ENCODE assay signal across 9 mouse cellular contexts in genomic region chr4:45407001-45407702, GRCm38 (mm10). TPM values are rescaled to one million over a fixed set of nuclear protein-coding genes. Genes with fewer than 3 reads are reported as not detected.
DNase-seq lines count a peak whose midpoint lies in the region; ATAC-seq and TF ChIP-seq lines count a peak whose summit lies in the region.
"Had no signal": no experiment of that assay in that cellular context is flagged by ENCODE, and none has a peak within 500 bp of the region (broad histone marks: within the 10 kb centered on the region; RNA-seq: fewer than 3 reads in every experiment).

No protein-coding gene starts in this region.

- intact Hi-C loops in left cerebral cortex, postnatal 25 days (cut with DNase I), result loop anchor here (10.0 kb wide), 2 partner anchors 312 to 728 kb away; partner anchors contain the start of genes Ncbp1 and Tstd2

- 45% methylated on average over 5 of the region's 5 CpGs for WGBS in heart, embryonic 14.5 days
- 74% methylated on average over 5 of the region's 5 CpGs for WGBS in hindbrain, embryonic 13.5 days
- 66% methylated on average over 5 of the region's 5 CpGs for WGBS in midbrain, embryonic 11.5 days

- H3K27ac ChIP-seq in heart, embryonic 14.5 days (replicated peaks in 1 of 2; ENCODE audit: control insufficient read depth in 1 of 2, insufficient read depth in 1 of 2, low read depth in 2 of 2, low read length in 2 of 2), result no peak overlapping the region
- H3K27ac ChIP-seq in bone marrow macrophage, adult 2 months (ENCODE audit: insufficient read depth, low read depth, low read length), result no peak overlapping the region
- peak overlapping the region; percentile 96 for H3K27ac ChIP-seq in hindbrain, embryonic 13.5 days
- H3K27ac ChIP-seq in midbrain, embryonic 11.5 days (ENCODE audit: low read depth, low read length), result no peak overlapping the region

- peak overlapping the region; percentile 89 for H3K4me2 ChIP-seq in heart, embryonic 14.5 days (ENCODE audit: low read length)
- peak overlapping the region; percentile 80 for H3K4me2 ChIP-seq in hindbrain, embryonic 13.5 days
- peak overlapping the region; percentile 81 for H3K4me2 ChIP-seq in midbrain, embryonic 11.5 days

- H3K36me3 ChIP-seq in heart, embryonic 14.5 days (ENCODE audit: control insufficient read depth, insufficient read depth, low read length), result peaks cover 21% of the 10 kb centered on the region
- H3K36me3 ChIP-seq in hindbrain, embryonic 13.5 days, result peaks cover 23% of the 10 kb centered on the region
- peaks cover 9% of the 10 kb centered on the region; the same call in 1 of the 2 replicates for H3K36me3 ChIP-seq in midbrain, embryonic 11.5 days (ENCODE audit: control insufficient read depth, insufficient read depth, low read length)

- no peak for TF ChIP-seq CTCF in bone marrow macrophage, adult 2 months (IDR thresholded peaks at IDR 0.05; ENCODE audit: low read depth, low read length)

- H3K27me3 ChIP-seq in heart, embryonic 14.5 days (ENCODE audit: control insufficient read depth, insufficient read depth, low read length), result no peaks in the 10 kb centered on the region
- H3K27me3 ChIP-seq in hindbrain, embryonic 13.5 days, result peaks cover 8% of the 10 kb centered on the region; the same call in 1 of the 2 replicates
- H3K27me3 ChIP-seq in midbrain, embryonic 11.5 days (ENCODE audit: control insufficient read depth, insufficient read depth, low read length), result no peaks in the 10 kb centered on the region

- H3K9me3 ChIP-seq in heart, embryonic 14.5 days (ENCODE audit: control insufficient read depth, low read length), result no peaks in the 10 kb centered on the region
- H3K9me3 ChIP-seq in hindbrain, embryonic 13.5 days, result no peaks in the 10 kb centered on the region
- H3K9me3 ChIP-seq in midbrain, embryonic 11.5 days (ENCODE audit: control insufficient read depth, low read length), result no peaks in the 10 kb centered on the region

- H3K4me3 ChIP-seq in heart, embryonic 14.5 days (ENCODE audit: control insufficient read depth in 1 of 2, insufficient read depth in 1 of 2, low read depth in 1 of 2, low read length in 2 of 2), result peak overlapping the region in 1 of 2 experiments; percentile 95; a peak in 3 of 4 replicates
- H3K4me3 ChIP-seq in bone marrow macrophage, adult 2 months (ENCODE audit: insufficient read depth, low read length), result peak overlapping the region; percentile 81; the same call in 1 of the 2 replicates
- peak overlapping the region; percentile 94 for H3K4me3 ChIP-seq in hindbrain, embryonic 13.5 days
- H3K4me3 ChIP-seq in midbrain, embryonic 11.5 days (ENCODE audit: low read depth, low read length), result peak overlapping the region; percentile 95

- TF ChIP-seq POLR2A in bone marrow macrophage, adult 2 months (IDR thresholded peaks at IDR 0.05; ENCODE audit: borderline replicate concordance, low read depth, low read length), result no peak

- H3K9ac ChIP-seq in heart, embryonic 14.5 days (ENCODE audit: low read length), result peak overlapping the region; percentile 98
- H3K9ac ChIP-seq in hindbrain, embryonic 13.5 days, result peak overlapping the region; percentile 97
- peak overlapping the region; percentile 96 for H3K9ac ChIP-seq in midbrain, embryonic 11.5 days (ENCODE audit: low read length)

- H3K4me1 ChIP-seq in heart, embryonic 14.5 days (ENCODE audit: control insufficient read depth in 2 of 2, insufficient read depth in 2 of 2, low read length in 2 of 2), result peaks cover 22 to 37% of the 10 kb centered on the region in 2 experiments
- H3K4me1 ChIP-seq in bone marrow macrophage, adult 2 months (ENCODE audit: control insufficient read depth, insufficient read depth, low read length), result peaks cover 17% of the 10 kb centered on the region
- H3K4me1 ChIP-seq in hindbrain, embryonic 13.5 days (replicated peaks), result peaks cover 41% of the 10 kb centered on the region
- peaks cover 9% of the 10 kb centered on the region; the same call in 1 of the 2 replicates for H3K4me1 ChIP-seq in midbrain, embryonic 11.5 days (ENCODE audit: control insufficient read depth, insufficient read depth, low read length)

- no peak for ATAC-seq in heart, embryonic 14.5 days (ENCODE audit: insufficient number of reproducible peaks, insufficient read depth, low FRiP score, low read depth)
- no peak for ATAC-seq in hindbrain, embryonic 13.5 days (ENCODE audit: low FRiP score)
- ATAC-seq in midbrain, embryonic 11.5 days (ENCODE audit: low FRiP score), result no peak
- ATAC-seq in inflammation-experienced regulatory T-cells, adult 6 months, result no peak

- no peak for DNase-seq in heart, adult 9 months (ENCODE audit: low spot score in 2 of 2)
- DNase-seq in midbrain, embryonic 11.5 days (ENCODE audit: low spot score, missing footprints), result no peak
- DNase-seq in left cerebral cortex, postnatal 25 days (ENCODE audit: low spot score in 2 of 2), result no peak
- DNase-seq in kidney, adult 8-10 months, result no peak
- DNase-seq: thymus, adult 2 months had no signal

RNA-seq across cellular contexts. Expression of gene Slc25a51, which starts 1.4 kb away (rescaled TPM):
- 74.9 and 77.2 TPM in 2 replicates for polyA plus RNA-seq in heart, embryonic 14.5 days (2014; fragmentation: Nextera tagmentation; extraction: Ambion mirVana)
- 46.3 and 54.6 TPM in 2 replicates for polyA plus RNA-seq in bone marrow macrophage, adult 2 months (2012; ENCODE audit: insufficient read depth, insufficient read length, missing spikeins)
- polyA plus RNA-seq in hindbrain, embryonic 13.5 days (2015; fragmentation: Nextera tagmentation; extraction: Ambion mirVana), result 71.2 and 74.8 TPM in 2 replicates
- polyA plus RNA-seq in midbrain, embryonic 11.5 days (2014; fragmentation: Nextera tagmentation; extraction: Ambion mirVana), result 63.4 and 78.6 TPM in 2 replicates
- 100 to 1,000 TPM; 118 to 120 TPM for total RNA-seq in left cerebral cortex, postnatal 25 days (2021)
- polyA plus RNA-seq in inflammation-experienced regulatory T-cells, adult 6 months (2017; shearing (Covaris generic)), result 10 to 100 TPM; 38.6 to 60.9 (median 50.1) TPM
